Mouse (Mus musculus): Measurements from ENCODE around the gene Tbc1d22a. TPM values are rescaled to one million over a fixed set of nuclear protein-coding genes. Genes with fewer than 3 reads are reported as not detected.

The Tbc1d22a gene
- polyA plus RNA-seq (2012; rRNA removed): 14.8 and 15.4 TPM in 2 replicates

GRCm38 (mm10) chr15:86213753-86214548 is at the start of gene Tbc1d22a:
Gene Tbc1d22a, plus strand, starts transcription at chr15:86214459.

GRCm38 (mm10) chr15:86185689-86186569 is 28.3 kb upstream of the Tbc1d22a start, which contains the start of gene Cerk:
Gene Cerk, minus strand, starts transcription at chr15:86186141.

Other genes with a start within 250 kb of the Tbc1d22a start
- 14.7 and 21.4 TPM in 2 replicates for gene Celsr1, start 180.7 kb upstream of the Tbc1d22a start, polyA plus RNA-seq (2012; rRNA removed)
- 52.5 and 62.3 TPM in 2 replicates for gene Gramd4, start 156.8 kb upstream of the Tbc1d22a start, polyA plus RNA-seq (2012; rRNA removed)
- gene Cerk, start 28.3 kb upstream of the Tbc1d22a start, polyA plus RNA-seq (2012; rRNA removed): 24.4 and 25.6 TPM in 2 replicates